17 mouse cellular contexts compared by ENCODE assay signal in the genomic region with DNA sequence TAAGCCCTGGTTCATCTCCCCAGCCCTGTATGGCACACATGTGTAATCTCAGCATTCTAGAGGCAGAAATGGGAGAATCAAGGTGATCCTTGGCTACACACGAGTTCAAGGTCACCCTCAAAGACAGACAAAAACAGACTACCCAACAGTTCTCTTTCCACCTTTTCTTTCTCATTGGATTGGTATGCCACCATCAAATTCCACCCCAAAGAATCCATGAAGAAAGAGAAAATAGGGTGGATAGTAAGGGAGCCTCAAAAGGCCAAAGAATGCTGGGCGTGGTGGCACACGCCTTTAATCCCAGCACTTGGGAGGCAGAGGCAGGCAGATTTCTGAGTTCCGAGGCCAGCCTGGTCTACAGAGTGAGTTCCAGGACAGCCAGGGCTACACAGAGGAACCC. TPM values are rescaled to one million over a fixed set of nuclear protein-coding genes. Genes with fewer than 3 reads are reported as not detected.
"Had no signal": no experiment of that assay in that cellular context is flagged by ENCODE, and none has a peak within 500 bp of the region (broad histone marks: within the 10 kb centered on the region; RNA-seq: fewer than 3 reads in every experiment).

No protein-coding gene starts in this region.

RNA-seq across cellular contexts. Expression of gene Sh2d2a, which starts 17.6 kb away (rescaled TPM):
- total RNA-seq: hindbrain, postnatal 0 days; layer of hippocampus, adult 18-20 months; layer of hippocampus, adult 2 months; layer of hippocampus, adult 8-10 months; layer of hippocampus, postnatal 10 days; layer of hippocampus, postnatal 14 days; layer of hippocampus, postnatal 25 days; layer of hippocampus, postnatal 36 days; left cerebral cortex, adult 18-20 months; left cerebral cortex, adult 2 months; left cerebral cortex, adult 8-10 months had no signal
- polyA plus RNA-seq: hindbrain, embryonic 11.5 days; hindbrain, embryonic 12.5 days; hindbrain, embryonic 13.5 days; hindbrain, embryonic 14.5 days; hindbrain, embryonic 16.5 days; hindbrain, postnatal 0 days; kidney, embryonic 15.5 days had no signal
